Mouse (Mus musculus) right cerebral cortex, postnatal 14 days (tissue): ENCODE results near the gene Jagn1.

Experiments used
- DNase-seq: peaks from one replicate; pipeline ENCODE4 v3.0.0; 2022

Gene Jagn1

DNA sequence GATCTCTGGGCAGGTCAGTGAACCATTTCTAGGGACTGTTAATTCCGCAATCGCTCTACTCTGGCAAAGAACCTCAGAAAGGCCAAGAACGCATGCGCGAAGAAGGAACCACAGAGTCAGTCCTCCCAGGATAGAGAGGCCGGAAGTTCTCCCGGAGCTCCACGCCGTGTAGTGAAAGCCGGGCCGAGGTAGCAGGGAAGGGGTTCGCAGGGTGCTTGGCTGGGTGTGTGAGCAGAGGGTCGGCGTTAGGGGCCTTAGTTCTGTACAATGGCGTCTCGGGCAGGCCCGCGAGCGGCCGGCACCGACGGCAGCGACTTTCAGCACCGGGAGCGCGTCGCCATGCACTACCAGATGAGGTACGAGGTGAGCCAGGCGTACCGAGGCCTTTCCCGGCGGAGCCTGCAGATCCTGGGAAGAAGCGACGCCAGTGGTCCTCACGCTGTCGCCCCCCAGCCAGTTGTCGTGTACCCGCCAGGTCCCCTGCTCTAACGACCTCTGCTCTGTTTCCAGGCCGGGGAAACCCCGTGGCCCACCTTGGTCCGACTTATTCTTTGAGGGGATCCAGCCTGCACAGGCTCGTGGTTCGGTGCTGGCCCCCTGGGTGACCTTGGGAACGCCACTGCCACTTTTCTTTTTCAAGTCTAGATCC lies at the start of gene Jagn1:
Jagn1 (plus strand) TSS at position 128 of the 649 bp plus-strand sequence.
- peak; percentile 86 for DNase-seq

- DNase-seq = no peak
Measured at GRCm38 (mm10) chr6:113393951-113394350, 48.4 kb upstream of the Jagn1 start.

GRCm38 (mm10) chr6:113394811-113395210 lies 47.6 kb upstream of the Jagn1 start:
- no peak for DNase-seq

- no peak for DNase-seq
Measured at GRCm38 (mm10) chr6:113395501-113395900, 46.9 kb upstream of the Jagn1 start.

DNA sequence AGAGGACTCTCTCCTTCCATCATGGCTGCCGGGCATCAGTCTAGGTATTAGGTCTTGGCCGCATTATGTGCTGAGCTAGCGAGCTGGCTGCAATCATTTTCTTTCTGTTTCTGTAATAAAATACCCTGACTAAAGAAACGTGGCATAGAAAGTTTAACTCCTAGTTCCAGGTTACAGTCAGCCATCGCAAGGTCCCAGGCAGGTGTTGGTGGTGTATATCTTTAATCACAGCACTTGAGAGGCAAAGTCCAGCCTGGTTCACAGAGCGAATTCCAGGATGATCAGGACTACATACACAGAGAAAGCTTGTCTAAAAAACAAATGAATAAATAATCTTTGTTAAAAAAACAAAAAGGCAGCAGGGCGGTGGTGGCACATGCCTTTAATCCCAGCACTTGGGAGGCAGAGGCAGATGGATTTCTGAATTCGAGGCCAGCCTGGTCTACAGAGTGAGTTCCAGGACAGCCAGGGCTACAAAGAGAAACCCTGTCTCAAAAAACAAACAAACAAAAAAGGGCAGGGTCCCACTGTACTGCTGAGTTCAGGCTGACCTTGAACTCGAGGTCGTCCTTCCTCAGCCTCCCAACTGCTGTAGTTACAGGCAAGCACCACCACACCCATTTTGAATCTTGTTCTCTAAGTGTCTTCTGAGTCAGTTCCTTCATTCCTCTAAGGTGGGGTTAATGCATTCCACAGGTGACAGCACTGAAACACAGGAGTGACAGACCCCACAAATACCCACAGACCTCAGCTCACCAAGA lies 45.9 kb upstream of the Jagn1 start:
- DNase-seq = no peak

DNA sequence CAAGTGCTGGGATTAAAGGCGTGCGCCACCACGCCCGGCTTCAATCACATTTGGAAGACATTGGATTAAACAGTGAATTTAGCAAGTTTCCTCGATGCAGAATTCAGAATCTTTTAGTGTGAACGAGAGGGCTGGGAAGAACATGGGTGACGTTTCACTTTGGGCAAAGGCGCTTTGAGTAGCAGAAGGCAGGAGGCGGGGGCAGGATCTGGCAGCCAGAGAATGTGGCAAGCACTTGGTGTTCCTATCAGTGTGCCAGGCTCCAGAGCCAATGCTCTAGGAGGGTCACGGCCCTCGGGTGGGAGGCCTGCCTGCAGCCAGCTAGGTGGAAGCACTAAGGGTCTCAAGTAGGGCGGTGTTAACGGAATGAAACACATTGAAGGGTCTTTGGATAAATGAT lies 40.3 kb upstream of the Jagn1 start:
- DNase-seq = no peak

- DNase-seq = no peak
Measured at GRCm38 (mm10) chr6:113404649-113405448, 37.5 kb upstream of the Jagn1 start.

DNA sequence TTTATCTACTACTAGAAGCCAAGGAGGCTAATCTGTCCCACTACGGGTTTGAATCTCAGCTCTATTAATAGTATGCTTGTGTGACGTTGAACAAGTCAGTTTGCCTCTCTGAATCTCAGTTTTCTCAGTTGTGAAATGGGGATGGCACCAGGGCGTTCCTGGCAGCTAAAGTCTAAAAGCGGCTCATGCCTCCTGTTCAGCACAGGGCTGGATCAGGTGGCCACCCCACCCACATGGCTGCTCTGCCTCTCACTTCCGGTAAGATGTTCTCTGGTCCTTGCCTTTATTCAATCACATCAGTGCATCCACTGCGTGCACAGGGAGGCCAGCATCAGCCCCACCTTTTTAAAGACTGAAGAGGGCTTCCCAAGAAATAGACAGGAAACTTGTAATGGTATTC lies 36.9 kb upstream of the Jagn1 start:
- DNase-seq = no peak

- DNase-seq = no peak
Measured at GRCm38 (mm10) chr6:113406683-113407082, 35.7 kb upstream of the Jagn1 start.

GRCm38 (mm10) chr6:113410001-113410400 lies 32.4 kb upstream of the Jagn1 start:
- DNase-seq = no peak

- no peak for DNase-seq
Measured at GRCm38 (mm10) chr6:113416416-113416815, 26.0 kb upstream of the Jagn1 start.

- no peak for DNase-seq
Measured at GRCm38 (mm10) chr6:113418441-113419198, 23.7 kb upstream of the Jagn1 start.

DNA sequence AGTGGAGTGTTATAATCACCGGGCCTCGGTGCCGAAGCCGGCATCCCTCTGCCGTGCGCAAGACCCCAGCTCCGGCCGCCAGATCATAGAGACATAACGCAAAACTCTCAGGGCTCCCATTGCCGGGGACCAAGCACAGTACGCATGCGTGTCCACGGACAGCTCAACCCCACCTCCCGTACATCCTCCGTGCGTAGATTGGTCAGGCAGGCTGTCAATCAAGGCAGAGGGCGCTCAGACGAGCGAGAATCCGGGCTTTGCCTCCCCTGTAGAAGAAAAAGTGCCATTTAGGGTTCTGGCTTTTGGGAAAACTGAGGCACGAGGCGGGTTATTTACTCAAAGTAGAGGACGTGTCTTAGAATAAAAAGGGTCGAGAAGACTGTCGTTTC lies 23.2 kb upstream of the Jagn1 start, which contains the start of gene Rpusd3:
Rpusd3 (minus strand) TSS at position 142 of the 389 bp plus-strand sequence.
- peak; percentile 100 for DNase-seq

DNA sequence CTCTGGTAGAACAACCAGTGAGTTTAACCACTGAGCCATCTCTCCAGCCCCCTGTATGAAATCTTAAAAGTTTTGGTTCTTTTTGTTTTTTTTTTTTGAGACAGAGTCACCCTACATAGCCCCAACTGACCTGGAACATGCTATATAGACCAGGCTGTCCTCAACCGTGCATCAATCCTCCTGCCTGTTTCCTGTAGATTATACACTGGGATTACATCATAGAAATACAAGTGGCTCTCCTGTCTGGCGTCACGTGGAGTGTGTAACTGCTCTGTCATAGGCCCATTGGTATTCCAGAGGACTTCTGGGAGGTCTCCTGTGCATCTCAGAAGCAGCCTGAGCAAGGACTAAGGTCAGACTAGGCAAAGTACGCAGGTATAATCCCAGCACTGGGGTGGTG lies 19.4 kb upstream of the Jagn1 start:
- DNase-seq = no peak

DNA sequence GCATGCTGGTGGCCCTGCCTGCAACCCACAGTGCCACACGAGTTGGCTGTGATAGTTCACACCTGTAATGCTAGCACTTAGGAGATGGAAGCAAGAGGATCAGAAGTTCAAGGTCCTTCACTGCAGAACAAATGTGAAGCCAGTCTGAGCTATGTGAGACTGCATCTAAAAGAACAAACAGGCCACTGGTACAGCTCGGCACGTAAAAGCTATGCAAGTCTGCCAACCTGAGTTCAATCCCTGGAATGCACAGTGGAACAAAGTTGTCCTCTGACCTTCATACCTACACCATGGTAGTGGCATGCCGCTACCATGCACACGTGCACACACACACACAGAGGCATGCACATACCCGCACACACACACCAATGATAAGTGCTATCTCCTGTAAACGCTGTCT lies 18.2 kb upstream of the Jagn1 start:
- no peak for DNase-seq

DNA sequence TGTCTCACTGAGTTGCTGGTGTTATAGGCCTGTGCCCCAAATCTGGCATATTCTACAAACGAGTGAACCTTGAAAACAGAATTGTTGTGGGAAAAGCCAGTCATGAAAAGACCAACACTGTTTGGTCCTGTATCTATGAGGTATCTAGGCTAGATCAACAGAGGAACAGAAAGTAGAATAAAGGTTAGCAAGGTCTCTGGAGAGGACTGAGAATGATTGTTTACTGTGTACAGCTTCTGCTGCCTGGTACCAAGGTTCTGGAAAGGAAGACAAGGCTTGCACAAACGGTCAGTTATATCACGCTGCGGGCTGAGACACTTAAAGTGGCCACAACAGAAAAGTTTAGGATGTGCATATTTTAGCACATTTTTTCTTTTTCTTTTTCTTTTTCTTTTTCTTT lies 15.7 kb upstream of the Jagn1 start:
- DNase-seq = no peak

DNA sequence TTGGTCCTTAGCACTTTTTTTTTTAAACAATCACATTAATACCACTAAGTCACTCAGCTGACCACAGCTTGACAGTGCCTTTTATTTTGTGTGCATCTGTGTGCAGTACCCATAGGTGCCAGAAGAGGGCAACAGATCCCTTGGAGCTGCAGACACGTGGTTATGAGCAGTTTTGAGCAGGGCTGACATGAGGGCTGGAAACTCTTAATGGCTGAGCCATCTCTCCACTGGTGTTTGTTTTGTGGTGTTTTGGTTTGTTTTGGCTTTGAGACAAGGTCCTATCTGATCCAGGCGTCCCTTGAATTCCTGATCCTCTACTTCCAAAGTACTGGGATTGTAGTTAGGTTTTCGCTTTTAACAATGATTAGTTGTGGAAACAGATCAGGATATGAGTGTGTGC lies 15.0 kb upstream of the Jagn1 start:
- no peak for DNase-seq

DNA sequence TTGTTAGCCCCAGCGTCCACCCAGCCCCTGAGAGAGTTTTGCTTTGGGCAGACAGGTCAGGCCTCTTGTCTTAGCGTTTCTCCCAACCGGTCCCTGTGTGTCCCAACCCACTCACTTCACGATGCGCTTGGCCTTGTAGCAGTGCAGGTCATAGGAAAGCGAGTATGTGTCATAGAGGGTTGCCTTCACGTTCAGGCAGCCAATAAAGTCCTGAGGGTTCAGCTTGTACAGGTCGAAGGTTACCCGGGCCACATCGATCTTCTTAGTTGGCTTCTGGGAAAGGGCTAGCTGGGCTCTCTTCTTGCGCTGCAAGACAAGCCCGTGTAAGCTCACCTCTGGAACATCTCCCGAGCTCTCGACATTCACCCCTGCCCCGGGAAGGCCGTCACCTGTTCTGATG lies 14.4 kb upstream of the Jagn1 start:
- no peak for DNase-seq

- no peak for DNase-seq
Measured at GRCm38 (mm10) chr6:113429965-113430364, 12.4 kb upstream of the Jagn1 start.

DNA sequence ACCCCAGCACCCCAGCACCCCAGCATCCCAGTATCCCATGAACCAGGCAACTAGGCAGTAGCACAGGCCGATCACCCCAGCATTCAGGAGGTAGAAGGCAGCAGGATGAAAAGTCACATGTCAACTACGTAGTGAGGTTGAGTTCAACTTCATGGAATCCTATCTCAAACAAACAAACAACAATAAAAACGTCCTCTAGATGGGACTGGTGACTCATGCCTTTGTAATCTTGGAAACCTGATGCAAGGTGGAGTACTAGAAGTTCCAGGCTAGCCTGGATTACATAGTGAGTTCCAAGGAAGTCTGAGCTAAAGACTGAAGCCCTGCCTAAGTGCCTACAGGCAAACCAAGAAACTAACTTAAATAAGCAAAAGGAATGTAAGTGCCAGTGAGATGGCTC lies 11.5 kb upstream of the Jagn1 start:
- no peak for DNase-seq

DNA sequence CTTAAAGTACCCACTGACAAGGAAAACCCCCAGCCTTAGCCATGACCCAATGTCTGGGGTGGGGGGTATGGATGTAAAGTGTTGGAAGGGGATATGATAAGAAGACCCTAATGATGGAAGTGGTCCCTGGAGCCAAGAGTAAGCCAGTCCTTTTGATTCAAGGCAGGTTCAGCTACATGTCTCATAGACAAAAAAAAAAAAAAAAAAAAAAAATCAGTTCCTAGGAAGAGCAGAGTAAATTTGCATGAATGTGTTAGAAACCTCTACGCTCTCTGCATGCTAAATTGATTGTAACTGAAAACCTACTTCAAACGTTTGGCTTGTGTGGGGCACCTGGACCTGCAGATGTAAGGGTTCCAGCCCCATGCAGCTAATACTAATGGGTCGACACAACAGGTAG lies 10.6 kb upstream of the Jagn1 start:
- no peak for DNase-seq

GRCm38 (mm10) chr6:113433661-113434060 lies 8.7 kb upstream of the Jagn1 start:
- no peak for DNase-seq

DNA sequence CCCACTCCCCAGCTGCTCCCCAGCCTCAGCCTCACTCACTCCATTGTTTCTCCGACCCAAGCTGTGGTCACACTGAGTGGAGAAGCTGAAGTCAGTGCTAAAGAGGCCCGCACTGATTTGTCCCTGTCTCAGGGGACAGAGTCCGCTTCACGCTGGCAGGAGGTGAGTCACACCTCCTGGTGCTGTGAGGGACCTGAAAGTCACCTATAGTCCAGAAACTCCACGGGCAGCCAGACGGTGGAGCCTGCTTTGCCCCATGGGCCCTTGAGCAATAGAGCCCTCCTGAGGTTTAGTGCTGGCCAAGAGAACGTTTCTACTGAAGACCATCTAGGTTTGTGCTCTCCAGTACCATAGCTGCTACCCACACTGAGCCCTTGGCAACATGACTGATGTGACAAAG lies 7.7 kb upstream of the Jagn1 start:
- no peak for DNase-seq
